Mouse (Mus musculus) lung, adult 2 months (tissue): ENCODE measurements around the gene Adgrv1.

Experiments used
- CTCF ChIP-seq: fragments of 200-500 bp; IDR thresholded peaks from 2 replicates; pipeline ENCODE4 v1.5.1; 2011; ENCODE audit warnings: mild to moderate bottlenecking, low read length, control low read depth; ENCODE audit not compliant: insufficient read depth
- POLR2A ChIP-seq: fragments of 200-500 bp; IDR thresholded peaks from 2 replicates; pipeline ENCODE4 v1.6.1; 2011; ENCODE audit warnings: low read depth, mild to moderate bottlenecking, control low read depth, low read length, borderline replicate concordance; ENCODE audit errors: extremely low read depth

DNA sequence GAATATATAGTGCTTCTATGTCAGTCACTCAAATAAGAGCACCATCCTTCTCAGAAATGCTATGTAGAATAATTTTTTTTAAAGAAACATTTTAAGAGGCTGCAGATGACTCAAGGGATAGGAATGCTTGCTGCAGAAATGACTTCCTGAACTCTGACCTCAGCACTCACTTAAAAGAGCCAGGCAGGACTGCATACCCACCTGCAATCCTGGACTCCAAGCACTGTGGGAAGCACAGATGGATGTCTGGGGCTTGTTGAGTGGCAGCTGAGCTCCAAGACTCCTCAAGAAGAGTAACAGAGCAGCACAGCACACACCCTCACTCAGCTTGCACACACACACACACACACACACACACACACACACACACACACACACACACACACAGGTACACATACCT, 146.0 kb downstream of the Adgrv1 start:
- TF ChIP-seq POLR2A: no peak
- no peak for TF ChIP-seq CTCF
